ENCODE assay signal across 24 mouse cellular contexts in genomic region chr2:106347249-106347648, GRCm38 (mm10).
"Had no signal": no experiment of that assay in that cellular context is flagged by ENCODE, and none has a peak within 500 bp of the region (broad histone marks: within the 10 kb centered on the region; RNA-seq: fewer than 3 reads in every experiment).

No protein-coding gene starts in this region.

- H3K36me3 ChIP-seq: heart, embryonic 10.5 days; heart, embryonic 12.5 days; hindbrain, embryonic 10.5 days; hindbrain, embryonic 12.5 days; intestine, embryonic 15.5 days; limb, embryonic 12.5 days had no signal

- H3K4me1 ChIP-seq: heart, embryonic 10.5 days; heart, embryonic 12.5 days; hindbrain, embryonic 10.5 days; hindbrain, embryonic 12.5 days; intestine, embryonic 15.5 days; limb, embryonic 12.5 days had no signal

- H3K27me3 ChIP-seq: heart, embryonic 12.5 days; hindbrain, embryonic 12.5 days; intestine, embryonic 15.5 days; limb, embryonic 12.5 days had no signal

- H3K4me3 ChIP-seq: gastrocnemius, adult 2 months; heart, embryonic 10.5 days; heart, embryonic 12.5 days; hindbrain, embryonic 10.5 days; hindbrain, embryonic 12.5 days; intestine, embryonic 15.5 days; layer of hippocampus, adult 2 months; left cerebral cortex, adult 2 months; limb, embryonic 12.5 days had no signal

- DNase-seq: gastrocnemius, adult 2 months; gastrocnemius, postnatal 10 days; gastrocnemius, postnatal 25 days; heart, adult 18-20 months; heart, postnatal 10 days; heart, postnatal 4 days; kidney, adult 18-20 months; kidney, adult 8-10 months; kidney, postnatal 10 days; kidney, postnatal 25 days; kidney, postnatal 4 days; liver had no signal

- H3K9me3 ChIP-seq: heart, embryonic 10.5 days; heart, embryonic 12.5 days; hindbrain, embryonic 10.5 days; hindbrain, embryonic 12.5 days; intestine, embryonic 15.5 days; limb, embryonic 12.5 days had no signal

- ATAC-seq: hindbrain, embryonic 16.5 days; inflammation-experienced regulatory T-cells, adult 6 months; intestine, embryonic 15.5 days; intestine, postnatal 0 days had no signal

- H3K9ac ChIP-seq: heart, embryonic 12.5 days; hindbrain, embryonic 12.5 days; hindbrain, embryonic 14.5 days; intestine, embryonic 15.5 days; limb, embryonic 12.5 days had no signal

- H3K4me2 ChIP-seq: heart, embryonic 12.5 days; hindbrain, embryonic 12.5 days; hindbrain, embryonic 14.5 days; intestine, embryonic 15.5 days; limb, embryonic 12.5 days had no signal

- H3K27ac ChIP-seq: gastrocnemius, adult 2 months; heart, embryonic 10.5 days; hindbrain, embryonic 10.5 days; hindbrain, embryonic 12.5 days; hindbrain, embryonic 14.5 days; intestine, embryonic 15.5 days; layer of hippocampus, adult 2 months; left cerebral cortex, adult 2 months; limb, embryonic 12.5 days had no signal
